Mouse (Mus musculus) heart, embryonic 16.5 days (tissue): ENCODE results near the gene Azin2. TPM values are rescaled to one million over a fixed set of nuclear protein-coding genes. Genes with fewer than 3 reads are reported as not detected.
A peak's percentile ranks its signal among the peaks of the same experiment; 100 is the strongest.

Source experiments
- ATAC-seq: fragments of 200-750 bp; cut with Nextera tagmentation; replicated peaks from 2 replicates; pipeline ENCODE4 v1.8.0; 2017; ENCODE audit warnings: moderate number of reproducible peaks; ENCODE audit not compliant: insufficient read depth, low FRiP score; ENCODE audit errors: extremely low read depth
- H3K27ac ChIP-seq: fragments of 300-500 bp; sonication (generic); 2 replicates; pipeline ENCODE4 v1.5.1; 2014; ENCODE audit warnings: mild to moderate bottlenecking, low read length, control low read depth, moderate library complexity
- H3K27me3 ChIP-seq: fragments of 300-500 bp; sonication (generic); 2 replicates; pipeline ENCODE4 v1.6.1; 2014; ENCODE audit warnings: low read length, mixed read lengths; ENCODE audit not compliant: control insufficient read depth, insufficient read depth
- H3K36me3 ChIP-seq: fragments of 300-500 bp; sonication (generic); 2 replicates; pipeline ENCODE4 v1.6.1; 2014; ENCODE audit not compliant: control insufficient read depth, insufficient read depth
- H3K4me1 ChIP-seq: fragments of 300-500 bp; sonication (generic); 2 replicates; pipeline ENCODE4 v1.6.1; 2014; ENCODE audit warnings: low read length, mixed read lengths; ENCODE audit not compliant: control insufficient read depth, insufficient read depth
- H3K4me2 ChIP-seq: fragments of 300-500 bp; sonication (generic); 2 replicates; pipeline ENCODE4 v1.6.1; 2014; ENCODE audit warnings: low read depth, mild to moderate bottlenecking, control low read depth, low read length
- H3K4me3 ChIP-seq: fragments of 300-500 bp; sonication (generic); 2 replicates; pipeline ENCODE4 v1.5.1; 2014; ENCODE audit warnings: mild to moderate bottlenecking, control low read depth, low read length
- H3K9ac ChIP-seq: fragments of 300-500 bp; sonication (generic); 2 replicates; pipeline ENCODE4 v1.6.1; 2014; ENCODE audit warnings: low read length, control low read depth
- H3K9me3 ChIP-seq: fragments of 300-500 bp; sonication (generic); replicated peaks from 2 replicates; pipeline ENCODE4 v1.6.1; 2016; ENCODE audit warnings: low read length; ENCODE audit not compliant: control insufficient read depth
- whole genome bisulfite sequencing: fragments of 180-500 bp; shearing (Covaris S2); extraction: QIAGEN DNeasy Blood & Tissue Kit; methylation state at CpG from one replicate; pipeline ENCODE4 v1.1.7; 2014; 5-methylcytosine and 5-hydroxymethylcytosine counted together
- polyA plus RNA-seq: library from polyadenylated mRNA; unstranded; fragments of >200 nt; fragmentation: Nextera tagmentation; extraction: Ambion mirVana; gene quantifications from 2 replicates; pipeline ENCODE4 v1.2.1, GENCODE M21; 2015

Azin2 gene
- polyA plus RNA-seq, 1 experiment from 2014 or later, result 7.6 TPM

DNA sequence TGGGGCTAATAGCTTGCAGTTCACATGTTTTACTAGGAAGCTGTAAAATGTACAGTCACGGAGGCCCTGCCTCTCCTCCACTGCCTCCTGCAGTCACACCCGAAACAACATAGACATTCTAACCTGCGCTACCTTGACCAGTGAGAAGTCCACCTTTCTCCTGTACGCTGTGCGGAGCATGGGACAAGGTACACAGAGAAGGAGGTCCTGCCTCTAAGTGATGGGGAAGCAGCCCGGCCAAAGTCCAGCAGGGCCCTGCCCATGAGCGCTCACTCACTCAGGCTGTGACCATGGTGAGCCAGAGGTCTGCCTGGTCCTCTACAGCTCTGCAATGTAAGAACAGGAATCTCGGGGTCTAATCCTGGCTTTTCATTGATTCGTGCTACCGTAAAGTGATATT lies 50.2 kb downstream of the Azin2 start:
- Histone ChIP-seq H3K4me3 (no peak overlapping the region), H3K27ac (no peak overlapping the region), H3K27me3 (0 out of 2 replicates have a peak, but pooled peaks cover 2% of the 10 kb centered on the region), H3K9ac (no peak overlapping the region), H3K4me1 (no peaks in the 10 kb centered on the region), H3K36me3 (peaks cover 3% of the 10 kb centered on the region; the same call in 1 of the 2 replicates), H3K4me2 (no peak overlapping the region), H3K9me3 (no peaks in the 10 kb centered on the region)
- no peak for ATAC-seq
- 89% methylated on average over 10 of the region's 10 CpGs for WGBS

DNA sequence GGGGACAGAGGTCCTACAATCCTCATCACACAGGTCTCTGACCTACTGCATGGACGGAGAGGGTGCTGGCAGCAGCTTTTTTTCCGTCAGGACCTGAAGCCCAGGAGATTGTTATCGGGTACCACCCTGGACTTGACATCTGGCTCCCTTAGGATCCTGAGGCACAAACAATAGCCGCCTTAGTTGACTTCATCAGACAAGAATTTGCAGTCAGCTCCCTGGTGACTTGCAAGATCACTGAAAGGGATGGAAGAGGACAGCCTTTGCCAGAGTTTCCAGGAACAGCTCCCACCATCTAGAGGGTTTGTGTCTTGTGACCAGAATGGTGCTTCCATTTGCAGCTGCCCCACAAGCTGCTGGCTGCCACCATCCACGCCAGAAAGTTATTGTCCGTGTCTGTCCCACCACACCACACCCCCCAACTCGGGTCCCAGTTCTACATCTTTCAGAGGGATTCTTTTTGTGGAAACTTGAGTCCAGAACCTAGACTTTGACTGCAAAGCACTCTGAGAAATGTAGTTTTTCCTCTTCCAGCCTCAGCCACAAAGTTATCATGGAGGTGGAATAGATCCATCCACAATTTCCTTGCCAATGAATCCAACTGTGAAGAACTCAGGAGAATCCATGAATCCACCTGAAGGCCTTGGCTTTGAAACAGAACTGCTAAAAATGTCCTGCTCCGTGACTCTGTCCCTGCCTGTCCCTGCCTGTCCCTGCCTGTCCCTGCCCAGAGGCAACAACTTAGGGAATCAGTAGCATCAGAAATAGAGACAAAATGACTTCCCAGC lies 51.8 kb downstream of the Azin2 start:
- Histone ChIP-seq H3K9me3 (no peaks in the 10 kb centered on the region), H3K27ac (no peak overlapping the region), H3K4me3 (no peak overlapping the region), H3K36me3 (peaks cover 3% of the 10 kb centered on the region; the same call in 1 of the 2 replicates), H3K9ac (no peak overlapping the region), H3K4me1 (no peaks in the 10 kb centered on the region), H3K27me3 (0 out of 2 replicates have a peak, but pooled peaks cover 2% of the 10 kb centered on the region), H3K4me2 (no peak overlapping the region)
- 59% methylated on average over 8 of the region's 8 CpGs for WGBS
- ATAC-seq, result no peak

DNA sequence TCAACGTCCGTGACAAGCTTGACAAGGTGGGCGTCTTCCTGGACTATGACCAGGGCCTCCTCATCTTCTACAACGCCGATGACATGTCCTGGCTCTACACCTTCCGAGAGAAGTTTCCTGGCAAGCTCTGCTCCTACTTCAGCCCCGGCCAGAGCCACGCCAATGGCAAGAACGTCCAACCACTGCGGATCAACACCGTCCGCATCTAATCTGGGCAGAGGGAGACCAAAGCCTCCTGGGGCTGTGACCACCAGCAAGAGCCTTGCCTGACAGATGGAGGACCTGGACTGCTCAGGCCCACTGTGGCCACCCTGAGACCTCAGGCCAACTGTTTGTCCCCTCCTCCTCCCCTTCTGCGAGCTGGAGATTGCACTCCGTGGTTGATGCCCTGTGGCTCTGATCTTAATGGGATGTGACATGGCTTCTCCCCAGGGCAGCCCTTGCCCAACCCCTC lies 52.8 kb downstream of the Azin2 start:
- H3K36me3 ChIP-seq, result peaks cover 3% of the 10 kb centered on the region; the same call in 1 of the 2 replicates
- no peak overlapping the region for H3K9ac ChIP-seq
- H3K9me3 ChIP-seq, result no peaks in the 10 kb centered on the region
- ATAC-seq, result no peak
- no peaks in the 10 kb centered on the region for H3K27me3 ChIP-seq
- H3K4me2 ChIP-seq, result no peak overlapping the region
- peaks cover 3% of the 10 kb centered on the region; the same call in 1 of the 2 replicates for H3K4me1 ChIP-seq
- H3K4me3 ChIP-seq, result no peak overlapping the region
- 79% methylated on average over 14 of the region's 14 CpGs for WGBS
- no peak overlapping the region for H3K27ac ChIP-seq

DNA sequence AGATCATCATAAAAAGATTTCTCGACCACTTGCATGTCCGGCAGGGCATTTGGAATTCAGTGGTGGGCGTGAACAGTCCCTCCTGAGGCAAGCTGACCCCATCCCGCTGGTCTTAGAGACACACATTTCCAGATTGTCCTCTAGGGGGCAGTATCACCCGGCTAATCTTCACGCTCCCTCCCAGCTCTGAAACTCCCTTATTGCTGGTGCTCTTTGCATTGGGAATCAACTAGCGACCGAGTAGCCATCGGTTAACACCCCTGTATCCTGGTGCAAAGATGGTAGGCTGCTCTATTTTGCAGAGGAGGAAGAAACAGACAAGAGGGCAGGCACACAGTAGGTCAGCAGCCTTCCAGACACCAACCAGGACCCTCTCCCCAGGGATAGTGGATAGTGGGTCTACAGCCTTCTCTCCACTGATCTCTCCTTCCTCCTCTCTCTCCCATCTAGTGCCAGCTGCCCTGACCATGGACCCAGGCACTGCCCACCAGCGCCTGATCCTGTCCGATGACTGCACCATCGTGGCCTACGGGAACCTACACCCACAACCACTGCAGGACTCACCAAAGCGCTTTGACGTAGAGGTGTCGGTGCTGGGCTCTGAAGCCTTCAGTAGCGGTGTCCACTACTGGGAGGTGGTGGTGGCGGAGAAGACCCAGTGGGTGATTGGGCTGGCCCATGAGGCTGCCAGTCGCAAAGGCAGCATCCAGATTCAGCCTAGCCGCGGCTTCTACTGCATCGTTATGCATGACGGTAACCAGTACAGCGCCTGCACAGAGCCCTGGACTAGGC lies 53.5 kb downstream of the Azin2 start:
- 0 out of 2 replicates have a peak, but pooled peaks have one; percentile 18 for ATAC-seq
- Histone ChIP-seq H3K27me3 (no peaks in the 10 kb centered on the region), H3K9me3 (no peaks in the 10 kb centered on the region), H3K4me2 (no peak overlapping the region), H3K4me3 (no peak overlapping the region), H3K9ac (no peak overlapping the region), H3K4me1 (peaks cover 3% of the 10 kb centered on the region; the same call in 1 of the 2 replicates), H3K36me3 (peaks cover 3% of the 10 kb centered on the region; the same call in 1 of the 2 replicates), H3K27ac (no peak overlapping the region)
- 62% methylated on average over 24 of the region's 24 CpGs for WGBS

DNA sequence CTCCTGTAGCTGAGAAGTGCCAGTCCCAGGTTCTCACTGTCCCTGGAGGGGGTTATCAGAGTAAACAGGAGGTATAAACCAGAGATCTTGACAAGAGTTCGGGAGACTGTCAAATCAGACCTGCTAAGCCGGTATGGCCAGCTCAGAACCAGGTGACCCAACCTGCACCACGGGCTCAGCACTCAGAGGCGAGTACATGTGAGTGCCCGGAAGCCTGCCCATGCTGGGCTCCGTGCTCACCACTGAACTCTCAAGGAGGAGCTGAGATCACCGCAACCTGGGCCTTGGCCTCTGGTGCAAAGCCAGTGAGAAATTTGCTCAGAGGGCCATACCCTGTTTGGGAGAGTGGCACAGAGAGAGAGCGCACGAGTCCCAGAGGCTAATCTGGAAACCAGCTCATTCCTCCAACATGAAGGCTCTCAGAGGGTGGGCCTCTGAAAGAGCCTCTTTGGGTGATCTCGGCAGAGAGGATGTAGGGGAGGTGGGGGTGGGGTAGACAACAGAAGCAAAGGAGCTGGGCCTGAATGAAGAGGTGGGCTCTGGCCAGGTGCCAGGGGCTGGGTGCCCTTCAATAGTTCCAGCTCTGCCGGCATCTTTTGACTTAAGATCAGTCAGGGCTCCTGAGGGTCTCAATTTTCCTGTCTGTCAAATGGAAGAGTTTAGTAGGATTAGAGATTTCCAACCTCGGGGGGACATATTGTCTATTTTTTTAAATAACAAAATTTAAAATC lies 54.8 kb downstream of the Azin2 start:
- Histone ChIP-seq H3K4me2 (no peak overlapping the region), H3K9me3 (no peaks in the 10 kb centered on the region), H3K36me3 (peaks cover 6% of the 10 kb centered on the region; the same call in 1 of the 2 replicates), H3K9ac (0 out of 2 replicates have a peak overlapping the region, but pooled peaks have one; percentile 14), H3K4me3 (no peak overlapping the region), H3K27me3 (no peaks in the 10 kb centered on the region), H3K4me1 (peaks cover 3% of the 10 kb centered on the region; the same call in 1 of the 2 replicates), H3K27ac (no peak overlapping the region)
- 67% methylated on average over 12 of the region's 12 CpGs for whole genome bisulfite sequencing
- ATAC-seq, result no peak

DNA sequence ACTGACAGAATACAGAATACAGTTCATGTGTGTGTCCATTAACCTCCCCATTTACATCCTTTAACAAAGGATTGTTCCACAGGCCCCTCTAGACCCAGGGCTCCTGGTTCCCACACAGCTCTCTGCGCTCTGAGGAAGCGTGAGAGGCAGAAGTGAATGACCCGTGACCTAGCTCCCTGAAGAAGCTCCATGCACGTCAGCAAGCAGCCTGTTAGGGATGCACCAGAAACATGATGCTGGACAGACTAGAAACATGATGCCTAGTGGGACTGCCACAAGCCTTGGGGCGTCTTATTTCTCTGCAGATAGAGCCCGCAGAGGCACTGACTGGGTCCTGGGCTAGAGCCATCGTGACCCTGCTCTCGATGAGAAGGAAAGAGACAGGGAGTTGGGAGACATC lies 55.5 kb downstream of the Azin2 start:
- Histone ChIP-seq H3K27me3 (no peaks in the 10 kb centered on the region), H3K4me2 (no peak overlapping the region), H3K36me3 (peaks cover 6% of the 10 kb centered on the region; the same call in 1 of the 2 replicates), H3K9me3 (no peaks in the 10 kb centered on the region), H3K27ac (no peak overlapping the region), H3K9ac (no peak overlapping the region), H3K4me1 (peaks cover 3% of the 10 kb centered on the region; the same call in 1 of the 2 replicates), H3K4me3 (no peak overlapping the region)
- no peak for ATAC-seq
- WGBS, result 71% methylated on average over 8 of the region's 8 CpGs

DNA sequence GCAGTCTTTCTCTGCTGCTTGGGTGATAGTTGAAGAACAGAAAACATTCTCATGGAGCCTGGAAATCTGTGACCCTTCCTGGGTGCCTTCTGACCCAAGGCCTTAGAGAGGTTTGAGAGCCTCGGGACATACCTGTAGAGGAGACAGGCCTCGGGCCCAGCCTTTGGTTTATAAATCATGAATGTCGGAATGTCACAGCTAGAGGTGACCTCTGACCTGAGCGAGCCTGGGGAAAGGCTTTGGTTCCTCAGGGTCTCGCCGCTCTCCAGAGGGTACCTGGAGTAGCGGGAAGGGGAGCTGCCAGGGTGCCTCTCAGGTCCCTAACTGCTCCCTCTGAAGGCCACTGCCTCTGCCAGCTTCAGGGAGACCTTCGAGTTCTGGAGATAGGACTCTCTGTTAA lies 57.0 kb downstream of the Azin2 start:
- H3K4me1 ChIP-seq, result peaks cover 3% of the 10 kb centered on the region; the same call in 1 of the 2 replicates
- no peak overlapping the region for H3K9ac ChIP-seq
- no peak overlapping the region for H3K4me3 ChIP-seq
- no peaks in the 10 kb centered on the region for H3K27me3 ChIP-seq
- no peak for ATAC-seq
- H3K36me3 ChIP-seq, result peaks cover 6% of the 10 kb centered on the region; the same call in 1 of the 2 replicates
- no peak overlapping the region for H3K27ac ChIP-seq
- WGBS, result 56% methylated on average over 8 of the region's 8 CpGs
- H3K9me3 ChIP-seq, result no peaks in the 10 kb centered on the region
- no peak overlapping the region for H3K4me2 ChIP-seq

DNA sequence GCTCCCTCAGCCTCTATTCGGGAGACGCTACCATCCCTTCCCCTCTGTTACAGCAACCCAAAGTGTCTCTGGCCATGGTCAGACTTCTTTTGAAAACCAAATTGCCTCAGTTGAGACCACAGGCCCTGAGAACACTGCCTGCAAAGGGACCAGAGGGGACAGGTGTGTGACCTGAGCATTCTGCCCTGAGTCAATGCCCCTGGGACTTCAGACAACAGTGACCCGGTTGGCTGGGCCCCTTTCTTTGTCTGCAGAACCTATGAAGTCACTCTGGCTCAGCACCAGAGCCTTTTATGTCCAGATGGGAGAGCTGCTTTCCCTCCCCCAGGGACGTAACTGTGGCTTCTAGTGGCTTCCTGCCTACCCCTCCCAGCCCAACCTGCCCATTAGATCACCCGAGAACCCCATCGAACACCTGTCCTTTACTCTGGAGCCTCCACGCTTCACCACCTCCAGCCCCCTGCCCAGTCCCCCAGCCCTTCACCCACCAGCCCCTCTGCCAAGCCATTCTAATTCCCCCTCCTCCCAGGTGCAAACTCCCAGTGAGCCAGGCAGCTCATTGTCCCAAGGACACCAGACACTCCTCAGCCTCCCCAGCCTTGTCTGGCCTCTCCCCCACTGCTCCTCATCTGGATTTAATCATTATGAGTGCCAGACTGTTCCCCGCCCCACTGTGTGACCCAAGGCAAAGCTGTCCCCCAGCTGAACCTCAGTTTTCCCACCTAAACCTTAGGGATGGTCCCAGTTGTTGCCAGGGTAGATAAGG lies 58.0 kb downstream of the Azin2 start:
- H3K36me3 ChIP-seq, result peaks cover 5% of the 10 kb centered on the region; the same call in 1 of the 2 replicates
- H3K9ac ChIP-seq, result no peak overlapping the region
- H3K27me3 ChIP-seq, result no peaks in the 10 kb centered on the region
- 65% methylated on average over 8 of the region's 8 CpGs for WGBS
- no peak overlapping the region for H3K4me3 ChIP-seq
- no peak overlapping the region for H3K4me2 ChIP-seq
- H3K4me1 ChIP-seq, result peaks cover 10% of the 10 kb centered on the region
- no peak for ATAC-seq
- no peaks in the 10 kb centered on the region for H3K9me3 ChIP-seq
- no peak overlapping the region for H3K27ac ChIP-seq
